In the genomic region with DNA sequence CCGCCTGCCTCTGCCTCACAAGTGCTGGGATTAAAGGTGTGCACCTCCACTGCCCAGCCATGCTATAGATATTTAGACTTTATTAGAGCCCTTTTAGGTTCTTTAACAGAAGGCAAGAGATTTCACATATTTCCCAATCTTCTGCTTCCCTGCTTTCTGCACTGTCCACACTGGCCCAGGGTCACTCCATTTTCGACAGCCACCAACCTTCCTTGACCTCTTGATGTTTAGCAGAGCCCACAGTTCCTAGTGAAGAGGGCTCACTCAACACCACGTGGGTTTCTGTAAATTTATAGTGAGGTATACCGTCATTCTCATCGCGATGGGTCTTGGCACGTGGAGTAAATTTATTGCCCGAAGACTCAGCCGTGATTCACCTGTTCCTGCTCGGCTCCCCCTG, we compare ENCODE assay signal across 11 mouse cellular contexts. TPM values are rescaled to one million over a fixed set of nuclear protein-coding genes. Genes with fewer than 3 reads are reported as not detected.
DNase-seq lines count a peak whose midpoint lies in the region; ATAC-seq and TF ChIP-seq lines count a peak whose summit lies in the region.
"Had no signal": no experiment of that assay in that cellular context is flagged by ENCODE, and none has a peak within 500 bp of the region (broad histone marks: within the 10 kb centered on the region; RNA-seq: fewer than 3 reads in every experiment).

No protein-coding gene starts in this region.

- DNase-seq in heart, postnatal 10 days: no peak
- DNase-seq in CH12.LX (ENCODE audit: extremely low read depth): no peak
- DNase-seq in midbrain, embryonic 11.5 days (ENCODE audit: low spot score, missing footprints): peak; percentile 61
- DNase-seq in left cerebral cortex, postnatal 4 days: no peak
- no peak for DNase-seq in thymus, adult 18-20 months
- no peak for DNase-seq in c-Kit-positive CD71-positive TER-119-positive erythroid progenitor cells, embryonic 14.5 days (ENCODE audit: low spot score)

- no peak for TF ChIP-seq RAD21 in CH12.LX (IDR thresholded peaks at IDR 0.05; ENCODE audit: low read depth, low read length)

- H3K79me2 ChIP-seq in CH12.LX (replicated peaks; ENCODE audit: control insufficient read depth, extremely low read depth, insufficient read depth, poor library complexity, severe bottlenecking): no peaks in the 10 kb centered on the region

- H3K4me1 ChIP-seq in heart, embryonic 14.5 days (ENCODE audit: control insufficient read depth in 2 of 2, insufficient read depth in 2 of 2, low read length in 2 of 2): peaks cover 4 to 25% of the 10 kb centered on the region in 2 experiments
- H3K4me1 ChIP-seq in CH12.LX (ENCODE audit: control insufficient read depth in 1 of 2, insufficient read depth in 2 of 2): peaks cover 10 to 35% of the 10 kb centered on the region in 2 experiments
- H3K4me1 ChIP-seq in forebrain, embryonic 15.5 days: peaks cover 10% of the 10 kb centered on the region
- H3K4me1 ChIP-seq in midbrain, embryonic 11.5 days (ENCODE audit: control insufficient read depth, insufficient read depth, low read length): peaks cover 4% of the 10 kb centered on the region; the same call in 1 of the 2 replicates

- no peak overlapping the region for H3K27ac ChIP-seq in heart, embryonic 14.5 days (replicated peaks in 1 of 2; ENCODE audit: control insufficient read depth in 1 of 2, insufficient read depth in 1 of 2, low read depth in 2 of 2, low read length in 2 of 2)
- no peak overlapping the region for H3K27ac ChIP-seq in CH12.LX (ENCODE audit: insufficient read depth, low read depth)
- H3K27ac ChIP-seq in forebrain, embryonic 15.5 days (replicated peaks): no peak overlapping the region
- H3K27ac ChIP-seq in midbrain, embryonic 11.5 days (ENCODE audit: low read depth, low read length): no peak overlapping the region
- H3K27ac ChIP-seq: left cerebral cortex, adult 2 months; macrophage had no signal

- WGBS in heart, embryonic 14.5 days: 38% methylated on average over 10 of the region's 10 CpGs
- WGBS in forebrain, embryonic 15.5 days: 49% methylated on average over 10 of the region's 10 CpGs
- WGBS in midbrain, embryonic 11.5 days: 54% methylated on average over 10 of the region's 10 CpGs

- no peak for TF ChIP-seq EP300 in CH12.LX (IDR thresholded peaks at IDR 0.05; ENCODE audit: low read length)

- peak overlapping the region; percentile 58 for H3K4me2 ChIP-seq in heart, embryonic 14.5 days (ENCODE audit: low read length)
- peak overlapping the region; percentile 42 for H3K4me2 ChIP-seq in CH12.LX (ENCODE audit: insufficient read depth, low read depth, poor library complexity, severe bottlenecking)
- H3K4me2 ChIP-seq in forebrain, embryonic 15.5 days (replicated peaks): peak overlapping the region; percentile 41
- H3K4me2 ChIP-seq in midbrain, embryonic 11.5 days: no peak overlapping the region

- dilution Hi-C loops in CH12.LX (cut with MboI; ENCODE audit: extremely low pct_ligation_motif_present, extremely low pct_unique_long_range_greater_than_20kb, low sequenced_read_pairs): no loop called here

- peak overlapping the region in 1 of 2 experiments; percentile 23; a peak in 1 of 4 replicates for H3K4me3 ChIP-seq in heart, embryonic 14.5 days (ENCODE audit: control insufficient read depth in 1 of 2, insufficient read depth in 1 of 2, low read depth in 1 of 2, low read length in 2 of 2)
- H3K4me3 ChIP-seq in CH12.LX (replicated peaks in 1 of 3; ENCODE audit: low read depth in 2 of 3, low read length in 2 of 3, poor library complexity in 1 of 3): no peak overlapping the region
- no peak overlapping the region for H3K4me3 ChIP-seq in forebrain, embryonic 15.5 days
- no peak overlapping the region for H3K4me3 ChIP-seq in midbrain, embryonic 11.5 days (ENCODE audit: low read depth, low read length)
- H3K4me3 ChIP-seq: left cerebral cortex, adult 2 months had no signal

- in situ Hi-C loops in CH12.LX (cut with MboI; ENCODE audit: low pct_ligation_motif_present, low pct_unique_long_range_greater_than_20kb, low sequenced_read_pairs): no loop called here

- intact Hi-C loops in heart, postnatal 10 days (cut with DNase I): no loop called here
- intact Hi-C loops in left cerebral cortex, postnatal 4 days (cut with DNase I): no loop called here

- no peaks in the 10 kb centered on the region for H3K9me3 ChIP-seq in heart, embryonic 14.5 days (ENCODE audit: control insufficient read depth, low read length)
- H3K9me3 ChIP-seq in CH12.LX (replicated peaks; ENCODE audit: low read length): no peaks in the 10 kb centered on the region
- H3K9me3 ChIP-seq in forebrain, embryonic 15.5 days: no peaks in the 10 kb centered on the region
- H3K9me3 ChIP-seq in midbrain, embryonic 11.5 days (ENCODE audit: control insufficient read depth, low read length): no peaks in the 10 kb centered on the region

- no peak overlapping the region for H3K9ac ChIP-seq in heart, embryonic 14.5 days (ENCODE audit: low read length)
- no peak overlapping the region for H3K9ac ChIP-seq in CH12.LX (ENCODE audit: insufficient read depth, low read depth)
- H3K9ac ChIP-seq in forebrain, embryonic 15.5 days (replicated peaks): no peak overlapping the region
- no peak overlapping the region for H3K9ac ChIP-seq in midbrain, embryonic 11.5 days (ENCODE audit: low read length)

- TF ChIP-seq POLR2A in CH12.LX (IDR thresholded peaks at IDR 0.05; ENCODE audit: low read depth, low read length): no peak

- TF ChIP-seq CTCF in CH12.LX (conservative IDR thresholded peaks at IDR 0.05 in 1 of 2, IDR thresholded peaks at IDR 0.05 in 1 of 2; ENCODE audit: low read depth in 2 of 2, low read length in 2 of 2): no peak

- no peaks in the 10 kb centered on the region for H3K36me3 ChIP-seq in heart, embryonic 14.5 days (ENCODE audit: control insufficient read depth, insufficient read depth, low read length)
- H3K36me3 ChIP-seq in CH12.LX (replicated peaks in 1 of 2; ENCODE audit: control insufficient read depth in 1 of 2, insufficient read depth in 1 of 2, low read length in 1 of 2): no peaks in the 10 kb centered on the region
- H3K36me3 ChIP-seq in forebrain, embryonic 15.5 days: no peaks in the 10 kb centered on the region
- no peaks in the 10 kb centered on the region for H3K36me3 ChIP-seq in midbrain, embryonic 11.5 days (ENCODE audit: control insufficient read depth, insufficient read depth, low read length)

- ATAC-seq in heart, embryonic 14.5 days (ENCODE audit: insufficient number of reproducible peaks, insufficient read depth, low FRiP score, low read depth): no peak
- ATAC-seq in forebrain, embryonic 15.5 days (replicated peaks): no peak
- ATAC-seq in midbrain, embryonic 11.5 days (ENCODE audit: low FRiP score): no peak
- ATAC-seq: inflammation-experienced regulatory T-cells, adult 6 months had no signal

- H3K27me3 ChIP-seq in heart, embryonic 14.5 days (ENCODE audit: control insufficient read depth, insufficient read depth, low read length): peaks cover 16% of the 10 kb centered on the region
- H3K27me3 ChIP-seq in CH12.LX (replicated peaks): peaks cover 12% of the 10 kb centered on the region
- H3K27me3 ChIP-seq in forebrain, embryonic 15.5 days: peaks cover 20% of the 10 kb centered on the region
- peaks cover 16% of the 10 kb centered on the region for H3K27me3 ChIP-seq in midbrain, embryonic 11.5 days (ENCODE audit: control insufficient read depth, insufficient read depth, low read length)

TF ChIP-seq in CH12.LX, 34 proteins besides CTCF, POLR2A, EP300 and RAD21:
- TF ChIP-seq USF2 (conservative IDR thresholded peaks at IDR 0.05; ENCODE audit: low read depth, low read length) (no peak), ZMIZ1 (IDR thresholded peaks at IDR 0.05; ENCODE audit: low read depth, low read length) (no peak), RCOR1 (conservative IDR thresholded peaks at IDR 0.05; ENCODE audit: low read depth, low read length) (no peak), ELF1 (IDR thresholded peaks at IDR 0.05; ENCODE audit: low read depth, low read length) (no peak), NELFE (IDR thresholded peaks at IDR 0.05; ENCODE audit: low read depth, low read length) (no peak), KAT2A (IDR thresholded peaks at IDR 0.05; ENCODE audit: insufficient replicate concordance, low read length) (no peak), ZNF384 (IDR thresholded peaks at IDR 0.05; ENCODE audit: low read depth, low read length) (no peak), SMC3 (IDR thresholded peaks at IDR 0.05; ENCODE audit: low read depth, low read length) (no peak), TBP (conservative IDR thresholded peaks at IDR 0.05; ENCODE audit: low read depth, low read length) (no peak), UBTF (IDR thresholded peaks at IDR 0.05; ENCODE audit: low read depth, low read length) (no peak)

RNA-seq across cellular contexts. Expression of gene Rhou, which starts 23.7 kb away (rescaled TPM):
- 10.0 and 11.4 TPM in 2 replicates for polyA plus RNA-seq in heart, embryonic 14.5 days (2014; fragmentation: Nextera tagmentation; extraction: Ambion mirVana)
- total RNA-seq in heart, postnatal 10 days (2021): 10 to 100 TPM; 11.2 to 13.1 TPM
- 0.08 TPM in 1 of 2 replicates, not detected in the other for total RNA-seq in CH12.LX (2012; rRNA removed)
- not detected in 2 replicates for total RNA-seq in CH12.LX (2014; rRNA removed)
- 0.16 TPM in 1 of 2 replicates, not detected in the other for polyA plus RNA-seq in CH12.LX (2012; ENCODE audit: insufficient read length, low read depth)
- polyA plus RNA-seq in forebrain, embryonic 15.5 days (2015; fragmentation: Nextera tagmentation; extraction: Ambion mirVana): 8.6 and 10.4 TPM in 2 replicates
- polyA plus RNA-seq in midbrain, embryonic 11.5 days (2014; fragmentation: Nextera tagmentation; extraction: Ambion mirVana): 7.7 and 8.3 TPM in 2 replicates
- 10 to 100 TPM; 78.0 to 89.0 TPM for total RNA-seq in left cerebral cortex, postnatal 4 days (2021)
- polyA plus RNA-seq: inflammation-experienced regulatory T-cells, adult 6 months had no signal
